Mouse (Mus musculus) lung, adult 18-20 months (tissue): Measurements from ENCODE around the gene Maz.

Experiments
- DNase-seq, 2 experiments: peaks; one replicate each; pipeline ENCODE4 v3.0.0; 2022; ENCODE audit warnings: mixed read lengths in 2 of 2

Gene Maz

DNA sequence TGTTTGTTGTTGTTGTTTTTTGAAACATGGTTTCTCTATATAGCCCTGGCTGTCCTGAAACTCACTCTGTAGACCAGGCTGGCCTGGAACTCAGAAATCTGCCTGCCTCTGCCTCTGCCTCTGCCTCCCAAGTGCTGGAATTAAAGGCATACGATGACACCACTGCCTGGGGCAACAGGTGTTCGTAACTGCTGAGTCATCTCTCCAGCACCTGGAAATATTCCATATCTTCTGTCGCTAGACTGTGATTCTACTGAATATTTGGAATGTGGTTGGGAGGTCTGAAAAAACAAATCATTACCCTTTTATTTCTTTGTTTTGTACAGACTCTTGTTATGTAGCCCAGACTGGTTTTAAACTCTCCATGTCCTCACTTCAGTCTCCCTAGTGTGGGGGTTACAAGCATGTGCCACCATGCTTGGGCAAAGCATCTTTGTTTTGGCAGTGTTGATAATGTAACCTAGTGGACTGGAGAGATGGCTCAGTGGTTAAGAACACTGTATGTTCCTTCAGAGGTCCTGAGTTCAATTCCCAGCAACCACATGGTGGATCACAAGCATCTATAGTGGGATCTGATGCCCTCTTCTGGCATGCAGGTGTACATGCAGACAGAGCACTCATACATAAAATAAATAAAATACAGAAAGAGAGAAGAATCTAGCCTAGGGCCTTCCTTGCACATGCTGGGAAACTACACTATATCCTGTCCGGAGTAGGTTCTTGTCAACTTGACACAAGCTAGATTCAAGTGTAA lies 22.5 kb downstream of the Maz start:
- DNase-seq, result no peak

DNA sequence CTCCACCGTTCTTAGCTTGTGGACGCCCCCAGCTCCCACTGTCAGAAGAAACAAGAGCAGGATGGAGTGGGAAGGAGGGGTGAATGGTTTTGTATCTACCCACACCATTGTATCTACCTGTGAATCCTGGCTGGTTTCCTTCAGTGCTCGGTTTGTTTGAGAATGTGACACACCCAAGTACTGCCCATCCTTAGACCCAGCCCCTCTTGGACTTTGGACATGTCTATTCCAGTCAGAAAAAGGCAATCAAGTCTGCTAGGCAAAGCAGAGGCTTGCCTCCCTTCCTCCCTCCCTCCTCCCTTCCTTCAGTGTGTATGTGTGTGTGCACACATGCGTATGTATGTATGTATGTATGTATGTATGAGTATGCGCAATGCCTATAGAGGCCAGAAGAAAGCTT lies 23.2 kb downstream of the Maz start:
- DNase-seq, result no peak

- no peak for DNase-seq
These were observed 27.3 kb downstream of the Maz start for GRCm38 (mm10) chr7:126999568-126999967.

GRCm38 (mm10) chr7:126996449-126996848 lies 30.4 kb downstream of the Maz start:
- no peak for DNase-seq

- DNase-seq, result no peak
These were observed 38.0 kb downstream of the Maz start for GRCm38 (mm10) chr7:126988816-126989215.

- peak; percentile 53 to 67 for DNase-seq
These were observed 40.5 kb downstream of the Maz start for GRCm38 (mm10) chr7:126986319-126986718.

GRCm38 (mm10) chr7:126984667-126985444 lies 42.0 kb downstream of the Maz start:
- DNase-seq, result no peak

DNA sequence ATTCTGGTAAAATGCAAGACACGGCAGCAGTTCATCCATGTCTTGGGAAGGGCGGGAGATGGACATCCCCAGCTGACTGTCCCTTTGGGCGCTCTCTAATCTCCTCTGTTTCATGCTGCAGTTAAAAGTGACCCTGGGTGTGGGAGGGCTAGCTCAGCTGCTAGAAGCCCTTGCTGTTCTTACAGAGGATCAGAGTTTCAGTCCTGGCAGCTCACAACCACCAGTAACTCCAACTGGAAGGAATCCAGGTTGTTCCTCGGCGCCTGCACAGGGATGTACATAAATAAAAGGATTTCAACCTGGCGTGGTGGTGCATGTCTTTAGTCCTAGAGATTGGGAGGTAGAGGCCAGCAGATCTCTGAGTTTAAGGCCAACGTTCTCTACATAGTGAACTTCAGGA lies 43.7 kb downstream of the Maz start:
- no peak for DNase-seq

DNA sequence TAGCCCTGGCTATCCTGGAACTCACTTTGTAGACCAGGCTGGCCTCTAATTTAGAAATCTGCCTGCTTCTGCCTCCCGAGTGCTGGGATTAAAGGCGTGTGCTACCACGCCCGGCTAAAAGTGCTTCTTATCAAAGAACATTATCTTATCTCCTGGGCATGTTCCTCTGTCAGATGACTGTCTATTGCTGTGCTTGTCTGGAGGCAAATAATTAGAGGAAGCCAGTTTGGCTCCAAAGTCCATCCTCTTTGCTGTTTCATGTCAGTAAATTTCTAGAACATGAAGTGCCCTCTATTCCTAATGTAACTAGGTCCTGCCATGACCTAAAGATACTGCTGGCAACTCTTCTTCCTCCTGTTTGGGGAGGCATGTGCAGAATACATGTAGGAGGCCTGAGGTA lies 44.8 kb downstream of the Maz start:
- DNase-seq, result no peak

- DNase-seq, result no peak
These were observed 45.2 kb downstream of the Maz start for GRCm38 (mm10) chr7:126981601-126982000.

- DNase-seq, result no peak
These were observed 48.0 kb downstream of the Maz start for GRCm38 (mm10) chr7:126978841-126979240.

DNA sequence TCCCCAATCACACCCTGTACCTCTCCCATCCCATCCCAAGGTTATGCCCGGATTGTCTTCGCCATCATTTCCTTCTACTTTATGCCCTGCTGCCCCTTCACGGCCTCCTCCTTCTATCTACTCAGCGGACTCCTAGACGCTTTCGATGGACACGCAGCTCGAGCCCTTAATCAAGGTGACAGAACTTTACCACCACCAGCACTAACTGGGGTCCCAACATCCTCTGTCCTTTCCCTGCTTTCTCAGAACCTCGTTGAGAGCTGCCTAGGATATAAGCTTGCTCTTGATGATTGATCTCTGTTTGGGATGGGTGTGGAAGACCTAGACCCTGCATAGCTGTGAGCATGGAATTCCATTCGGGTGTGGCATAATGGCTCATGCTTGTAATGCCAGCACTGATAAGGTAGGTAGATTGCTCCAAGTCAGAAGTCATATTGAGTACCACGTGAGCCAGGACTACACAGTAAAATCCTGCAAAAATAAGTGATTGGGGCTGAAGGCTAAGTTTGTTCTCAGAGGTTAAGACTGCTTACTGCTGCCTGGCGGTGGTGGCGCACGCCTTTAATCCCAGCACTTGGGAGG lies 49.9 kb downstream of the Maz start:
- no peak for DNase-seq

- DNase-seq, result peak; percentile 94 to 96
These were observed 50.6 kb downstream of the Maz start, which contains the start of gene Cdiptos for GRCm38 (mm10) chr7:126975950-126976866. Cdiptos (minus strand) TSS chr7:126976098.

DNA sequence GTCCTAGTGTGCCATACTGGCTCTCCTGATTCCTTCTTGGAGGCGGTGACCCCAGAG lies 51.1 kb downstream of the Maz start, which contains the start of gene Cdipt:
TSS of gene Cdipt (plus strand) at position 22 of the 57 bp plus-strand sequence.
- no peak for DNase-seq

DNA sequence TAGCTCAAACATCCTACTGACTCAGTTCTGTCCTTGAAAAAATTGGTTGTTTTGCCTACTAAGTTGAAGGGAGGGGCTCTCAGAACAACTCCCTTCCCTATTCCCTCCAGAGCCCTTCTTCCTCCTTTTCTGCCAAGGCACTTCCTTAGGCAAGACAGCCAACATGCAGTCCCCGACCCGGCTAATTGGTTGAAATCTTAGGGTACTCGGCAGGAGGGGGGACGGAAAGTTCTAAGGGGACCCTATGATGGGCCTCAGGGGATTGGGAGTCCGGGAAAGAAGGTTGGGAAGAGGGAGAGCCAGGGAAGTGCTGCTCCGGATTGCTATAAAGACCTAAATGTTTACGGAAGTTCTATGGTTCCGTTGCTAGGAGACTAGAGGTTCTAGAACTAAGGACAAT lies 51.3 kb downstream of the Maz start:
- peak in 1 of 2 experiments; percentile 21 for DNase-seq
